16 mouse cellular contexts compared by ENCODE assay signal in the genomic region with DNA sequence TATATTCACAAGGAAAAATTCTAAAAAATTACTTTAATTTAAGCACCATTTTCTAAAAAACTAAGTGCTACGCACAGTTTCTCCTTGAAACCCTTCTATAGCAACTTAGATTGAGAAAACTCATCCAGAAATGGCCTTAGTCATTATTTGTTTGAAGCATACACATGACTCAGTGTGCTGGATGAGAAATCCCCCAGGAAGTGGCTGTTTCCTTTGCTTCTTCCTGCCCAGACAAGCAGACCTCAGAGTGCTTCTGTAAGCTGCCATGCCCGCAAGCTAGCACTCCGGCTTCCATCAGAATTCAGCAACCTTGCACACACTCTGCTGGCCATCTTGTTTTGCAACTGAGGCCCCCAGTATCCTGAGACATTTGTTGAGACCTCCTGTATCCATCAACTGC.
A peak's percentile ranks its signal among the peaks of the same experiment; 100 is the strongest.
DNase-seq lines count a peak whose midpoint lies in the region; ATAC-seq and TF ChIP-seq lines count a peak whose summit lies in the region.
"Had no signal": no experiment of that assay in that cellular context is flagged by ENCODE, and none has a peak within 500 bp of the region (broad histone marks: within the 10 kb centered on the region; RNA-seq: fewer than 3 reads in every experiment).

No protein-coding gene starts in this region.

- H3K27ac ChIP-seq in kidney, adult 2 months (ENCODE audit: insufficient read depth, low read depth, low read length): no peak overlapping the region
- H3K27ac ChIP-seq in heart, adult 2 months: no peak overlapping the region
- H3K27ac ChIP-seq: heart, embryonic 13.5 days; hindbrain, embryonic 12.5 days; limb, embryonic 12.5 days; lung, embryonic 15.5 days; midbrain, embryonic 12.5 days had no signal

- no peak for TF ChIP-seq CTCF in kidney, adult 2 months (conservative IDR thresholded peaks at IDR 0.05; ENCODE audit: insufficient read depth, insufficient read length, low read depth, low read length)
- TF ChIP-seq CTCF in heart, adult 2 months (IDR thresholded peaks at IDR 0.05): no peak

- H3K9me3 ChIP-seq in megakaryocyte, embryonic 14.5 days: no peaks in the 10 kb centered on the region
- H3K9me3 ChIP-seq: heart, embryonic 13.5 days; hindbrain, embryonic 12.5 days; limb, embryonic 12.5 days; lung, embryonic 15.5 days; midbrain, embryonic 12.5 days had no signal

- H3K9ac ChIP-seq in heart, adult 2 months (ENCODE audit: low read depth, low read length): no peak overlapping the region
- H3K9ac ChIP-seq: heart, embryonic 13.5 days; hindbrain, embryonic 12.5 days; limb, embryonic 12.5 days; lung, embryonic 15.5 days; midbrain, embryonic 12.5 days had no signal

- DNase-seq in kidney, adult 2 months: peak; percentile 17
- DNase-seq in kidney, postnatal 10 days: no peak
- peak; percentile 90 for DNase-seq in 416B (ENCODE audit: low read depth)
- DNase-seq in heart, adult 2 months: no peak
- no peak for DNase-seq in left cerebral cortex, postnatal 14 days (ENCODE audit: low spot score in 2 of 2)
- DNase-seq: gastrocnemius, postnatal 36 days; kidney, adult 11 months; thymus, postnatal 36 days had no signal

- H3K4me1 ChIP-seq in kidney, adult 2 months (ENCODE audit: control insufficient read depth, insufficient read depth, low read length): no peaks in the 10 kb centered on the region
- peaks cover 69% of the 10 kb centered on the region for H3K4me1 ChIP-seq in megakaryocyte, embryonic 14.5 days
- H3K4me1 ChIP-seq in heart, adult 2 months (ENCODE audit: control insufficient read depth, insufficient read depth, low read length): no peaks in the 10 kb centered on the region
- H3K4me1 ChIP-seq: hindbrain, embryonic 12.5 days; limb, embryonic 12.5 days; lung, embryonic 15.5 days; midbrain, embryonic 12.5 days had no signal

- TF ChIP-seq EP300 in heart, adult 2 months (IDR thresholded peaks at IDR 0.05; ENCODE audit: insufficient read depth, low read depth, low read length): no peak

- 76% methylated on average over 3 of the region's 3 CpGs for WGBS in kidney, adult 2 months
- 53% methylated on average over 3 of the region's 3 CpGs for WGBS in heart, adult 2 months

- no peaks in the 10 kb centered on the region for H3K27me3 ChIP-seq in kidney, adult 2 months (replicated peaks; ENCODE audit: control insufficient read depth, insufficient read depth, low read length)
- no peaks in the 10 kb centered on the region for H3K27me3 ChIP-seq in megakaryocyte, embryonic 14.5 days (replicated peaks)
- H3K27me3 ChIP-seq in heart, adult 2 months (ENCODE audit: control insufficient read depth, insufficient read depth, low read length): no peaks in the 10 kb centered on the region
- H3K27me3 ChIP-seq: heart, embryonic 13.5 days; hindbrain, embryonic 12.5 days; limb, embryonic 12.5 days; lung, embryonic 15.5 days; midbrain, embryonic 12.5 days had no signal

- TF ChIP-seq POLR2A in kidney, adult 2 months (IDR thresholded peaks at IDR 0.05; ENCODE audit: low read depth, low read length): no peak
- TF ChIP-seq POLR2A in heart, adult 2 months (IDR thresholded peaks at IDR 0.05; ENCODE audit: insufficient read depth, low read depth, low read length): no peak

- H3K36me3 ChIP-seq in kidney, adult 2 months (ENCODE audit: control insufficient read depth, insufficient read depth, low read length): no peaks in the 10 kb centered on the region
- H3K36me3 ChIP-seq in megakaryocyte, embryonic 14.5 days (replicated peaks; ENCODE audit: low read length): peaks cover 6% of the 10 kb centered on the region
- no peaks in the 10 kb centered on the region for H3K36me3 ChIP-seq in heart, adult 2 months (ENCODE audit: control insufficient read depth, insufficient read depth, low read length)
- H3K36me3 ChIP-seq: heart, embryonic 13.5 days; hindbrain, embryonic 12.5 days; limb, embryonic 12.5 days; lung, embryonic 15.5 days; midbrain, embryonic 12.5 days had no signal

- H3K4me3 ChIP-seq in kidney, adult 2 months (ENCODE audit: insufficient read depth, low read depth, low read length): no peak overlapping the region
- peak overlapping the region; percentile 92 for H3K4me3 ChIP-seq in megakaryocyte, embryonic 14.5 days (replicated peaks)
- H3K4me3 ChIP-seq in heart, adult 2 months: no peak overlapping the region
- H3K4me3 ChIP-seq: erythroblast, embryonic 14.5 days; heart, embryonic 13.5 days; hindbrain, embryonic 12.5 days; limb, embryonic 12.5 days; lung, embryonic 15.5 days; midbrain, embryonic 12.5 days had no signal

- no peaks in the 10 kb centered on the region for H3K79me2 ChIP-seq in heart, adult 2 months (replicated peaks; ENCODE audit: control insufficient read depth, insufficient read depth, low read length)

- intact Hi-C loops in heart, adult 2 months (cut with DNase I): no loop called here
- intact Hi-C loops in left cerebral cortex, postnatal 14 days (cut with DNase I): no loop called here

- ATAC-seq in activated CD4-positive, CD25-positive, alpha-beta regulatory T cell, adult 4 months: peak; percentile 95

Comparison
In these comparisons a context has a peak if more than half of its experiments do, and no peak if none do; other contexts are left out.
1. DNase-seq: peak in kidney, adult 2 months (single experiment) and 416B (single experiment); none in kidney, postnatal 10 days (single experiment), heart, adult 2 months (0 of 2) and left cerebral cortex, postnatal 14 days (0 of 2).